Mouse (Mus musculus): ENCODE results near the gene 9530077C05Rik.
A peak's percentile ranks its signal among the peaks of the same experiment; 100 is the strongest.

9530077C05Rik gene

GRCm38 (mm10) chr9:22466212-22466611 lies 54.9 kb downstream of the 9530077C05Rik start:
- DNase-seq: no peak

- peak; percentile 41 for DNase-seq
Measured at GRCm38 (mm10) chr9:22467371-22468169, 56.3 kb downstream of the 9530077C05Rik start.

GRCm38 (mm10) chr9:22468170-22468898 lies 57.0 kb downstream of the 9530077C05Rik start:
- peak; percentile 58 for DNase-seq

GRCm38 (mm10) chr9:22468899-22469259 lies 57.6 kb downstream of the 9530077C05Rik start:
- no peak for DNase-seq

GRCm38 (mm10) chr9:22469643-22470042 lies 58.3 kb downstream of the 9530077C05Rik start, which contains the start of gene Rp9:
Gene Rp9 (minus strand): TSS chr9:22469743.
- no peak for DNase-seq

GRCm38 (mm10) chr9:22475424-22475868 lies 64.1 kb downstream of the 9530077C05Rik start, which contains the start of gene Bbs9:
Gene Bbs9 (plus strand): TSS chr9:22475715.
- DNase-seq: peak; percentile 96

GRCm38 (mm10) chr9:22476265-22476664 lies 65.0 kb downstream of the 9530077C05Rik start:
- DNase-seq: peak; percentile 23

GRCm38 (mm10) chr9:22478946-22479345 lies 67.6 kb downstream of the 9530077C05Rik start:
- DNase-seq: no peak

- no peak for DNase-seq
Measured at GRCm38 (mm10) chr9:22483866-22484561, 72.7 kb downstream of the 9530077C05Rik start.

GRCm38 (mm10) chr9:22484562-22485308 lies 73.4 kb downstream of the 9530077C05Rik start:
- DNase-seq: no peak

GRCm38 (mm10) chr9:22486211-22486610 lies 74.9 kb downstream of the 9530077C05Rik start:
- no peak for DNase-seq

- no peak for DNase-seq
Measured at GRCm38 (mm10) chr9:22488963-22489362, 77.7 kb downstream of the 9530077C05Rik start.
